Mouse (Mus musculus) hindbrain, embryonic 14.5 days (tissue): ENCODE measurements around the gene Cpeb3. TPM values are rescaled to one million over a fixed set of nuclear protein-coding genes. Genes with fewer than 3 reads are reported as not detected.

Source experiments
- ATAC-seq: fragments of 200-750 bp; cut with Nextera tagmentation; 2 replicates; pipeline ENCODE4 v1.8.0; 2017; ENCODE audit warnings: moderate number of reproducible peaks, mild to moderate bottlenecking, moderate TSS enrichment, moderate library complexity; ENCODE audit not compliant: low FRiP score
- DNase-seq: peaks from one replicate; pipeline ENCODE4 v3.0.0-alpha.2; 2015; ENCODE audit warnings: low spot score
- H3K27ac ChIP-seq: fragments of 300-500 bp; sonication (generic); 2 replicates; pipeline ENCODE4 v1.5.1; 2014; ENCODE audit warnings: mild to moderate bottlenecking, moderate library complexity
- H3K27me3 ChIP-seq: fragments of 300-500 bp; sonication (generic); 2 replicates; pipeline ENCODE4 v1.6.1; 2014; ENCODE audit warnings: mild to moderate bottlenecking, low read length, mixed read lengths; ENCODE audit not compliant: control insufficient read depth, insufficient read depth
- H3K36me3 ChIP-seq: fragments of 300-500 bp; sonication (generic); replicated peaks from 2 replicates; pipeline ENCODE4 v1.6.1; 2014; ENCODE audit not compliant: control insufficient read depth, insufficient read depth
- H3K4me1 ChIP-seq: fragments of 300-500 bp; sonication (generic); replicated peaks from 2 replicates; pipeline ENCODE4 v1.6.1; 2014; ENCODE audit warnings: antibody characterized with exemption, low read length, mixed read lengths; ENCODE audit not compliant: control insufficient read depth, insufficient read depth
- H3K4me2 ChIP-seq: fragments of 300-500 bp; sonication (generic); replicated peaks from 2 replicates; pipeline ENCODE4 v1.6.1; 2014; ENCODE audit warnings: mild to moderate bottlenecking, moderate library complexity
- H3K4me3 ChIP-seq: fragments of 300-500 bp; sonication (generic); replicated peaks from 2 replicates; pipeline ENCODE4 v1.5.1; 2014; ENCODE audit warnings: mild to moderate bottlenecking, low read length
- H3K9ac ChIP-seq: fragments of 300-500 bp; sonication (generic); 2 replicates; pipeline ENCODE4 v1.6.1; 2014
- H3K9me3 ChIP-seq: fragments of 300-500 bp; sonication (generic); 2 replicates; pipeline ENCODE4 v1.6.1; 2016; ENCODE audit warnings: low read length; ENCODE audit not compliant: control insufficient read depth
- WGBS: fragments of 180-500 bp; shearing (Covaris S2); extraction: QIAGEN DNeasy Blood & Tissue Kit; methylation state at CpG from one replicate; pipeline ENCODE4 v1.1.7; 2014; 5-methylcytosine and 5-hydroxymethylcytosine counted together
- polyA plus RNA-seq: library from polyadenylated mRNA; unstranded; fragments of >200 nt; fragmentation: Nextera tagmentation; extraction: Ambion mirVana; gene quantifications from 2 replicates; pipeline ENCODE4 v1.2.1, GENCODE M21; 2014

The Cpeb3 gene
- polyA plus RNA-seq, 1 experiment from 2014 or later = 10.8 TPM

- no peaks in the 10 kb centered on the region for H3K4me1 ChIP-seq
- no peak overlapping the region for H3K9ac ChIP-seq
- peaks cover 5% of the 10 kb centered on the region; the same call in 1 of the 2 replicates for H3K36me3 ChIP-seq
- DNase-seq (no peak), ATAC-seq (no peak)
- H3K27me3 ChIP-seq = no peaks in the 10 kb centered on the region
- 93% methylated on average over 6 of the region's 6 CpGs for WGBS
- no peak overlapping the region for H3K4me3 ChIP-seq
- no peak overlapping the region for H3K27ac ChIP-seq
- no peaks in the 10 kb centered on the region for H3K9me3 ChIP-seq
- no peak overlapping the region for H3K4me2 ChIP-seq
Observed at GRCm38 (mm10) chr19:37111831-37112230, 96.6 kb downstream of the Cpeb3 start.

- no peaks in the 10 kb centered on the region for H3K27me3 ChIP-seq
- no peak overlapping the region for H3K4me3 ChIP-seq
- no peak overlapping the region for H3K9ac ChIP-seq
- H3K9me3 ChIP-seq = no peaks in the 10 kb centered on the region
- DNase-seq = no peak
- H3K27ac ChIP-seq = no peak overlapping the region
- H3K4me2 ChIP-seq = no peak overlapping the region
- no peaks in the 10 kb centered on the region for H3K36me3 ChIP-seq
- no peaks in the 10 kb centered on the region for H3K4me1 ChIP-seq
- 85% methylated on average over 1 of the region's 1 CpGs for WGBS
- ATAC-seq = no peak
Observed at GRCm38 (mm10) chr19:37110494-37110893, 97.9 kb downstream of the Cpeb3 start.

DNA sequence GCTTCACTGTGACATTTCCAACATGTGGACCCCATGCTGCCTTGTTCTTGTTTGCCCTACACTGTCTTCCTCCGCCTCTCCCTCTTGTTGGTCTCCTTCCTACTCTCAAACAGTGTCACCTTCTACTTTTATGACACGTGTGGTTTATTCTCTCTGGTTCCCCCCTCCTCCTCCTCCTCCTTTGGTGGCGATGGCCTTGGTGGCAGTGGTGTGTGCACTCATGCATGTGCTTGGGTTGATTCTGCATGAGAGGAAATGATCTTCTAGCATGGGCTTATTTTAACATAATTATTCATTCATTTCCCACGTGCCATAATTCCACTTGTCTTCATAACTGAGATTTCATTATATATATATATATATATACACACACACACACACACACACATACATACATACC is 98.5 kb downstream of the Cpeb3 start:
- Histone ChIP-seq H3K4me3 (no peak overlapping the region), H3K9ac (no peak overlapping the region), H3K36me3 (no peaks in the 10 kb centered on the region), H3K4me2 (no peak overlapping the region), H3K9me3 (no peaks in the 10 kb centered on the region), H3K27me3 (no peaks in the 10 kb centered on the region), H3K27ac (no peak overlapping the region), H3K4me1 (no peaks in the 10 kb centered on the region)
- WGBS = 81% methylated on average over 4 of the region's 4 CpGs
- DNase-seq (no peak), ATAC-seq (no peak)

DNA sequence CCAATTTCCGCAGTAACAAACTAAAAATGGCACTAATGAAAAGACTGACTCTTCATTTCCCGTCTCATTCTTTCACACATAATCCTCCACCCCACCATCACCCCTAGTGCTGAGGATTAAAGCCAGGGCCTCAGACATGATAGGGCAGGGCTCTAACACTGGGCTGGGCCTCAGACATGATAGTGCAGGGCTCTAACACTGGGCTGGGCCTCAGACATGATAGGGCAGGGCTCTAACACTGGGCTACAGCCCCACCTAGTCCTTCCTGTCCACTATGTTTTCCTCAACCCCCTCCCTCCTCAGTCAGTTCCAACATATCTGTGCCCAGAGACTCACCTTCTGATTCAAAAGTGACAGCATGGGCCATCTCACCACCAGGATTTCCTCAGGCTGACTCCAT is 107.7 kb downstream of the Cpeb3 start:
- DNase-seq (no peak), ATAC-seq (no peak)
- Histone ChIP-seq H3K9me3 (no peaks in the 10 kb centered on the region), H3K4me1 (no peaks in the 10 kb centered on the region), H3K27ac (no peak overlapping the region), H3K27me3 (no peaks in the 10 kb centered on the region), H3K9ac (no peak overlapping the region), H3K4me3 (no peak overlapping the region), H3K4me2 (no peak overlapping the region), H3K36me3 (no peaks in the 10 kb centered on the region)
- WGBS = 84% methylated on average over 2 of the region's 2 CpGs

- H3K9me3 ChIP-seq = no peaks in the 10 kb centered on the region
- ATAC-seq = no peak
Observed at GRCm38 (mm10) chr19:37095666-37096330, 112.6 kb downstream of the Cpeb3 start.

GRCm38 (mm10) chr19:37093181-37093580 is 115.2 kb downstream of the Cpeb3 start:
- H3K4me1 ChIP-seq = peaks cover 14% of the 10 kb centered on the region; the same call in 1 of the 2 replicates
- peaks cover 2% of the 10 kb centered on the region; the same call in 1 of the 2 replicates for H3K36me3 ChIP-seq
- no peak overlapping the region for H3K4me2 ChIP-seq
- no peaks in the 10 kb centered on the region for H3K9me3 ChIP-seq
- H3K27me3 ChIP-seq = no peaks in the 10 kb centered on the region
- no peak overlapping the region for H3K27ac ChIP-seq
- ATAC-seq = no peak
- H3K9ac ChIP-seq = no peak overlapping the region
- DNase-seq = no peak
- H3K4me3 ChIP-seq = no peak overlapping the region
- WGBS = 94% methylated on average over 3 of the region's 3 CpGs

More at GRCm38 (mm10) chr19:37095666-37096330, 112.6 kb downstream of the Cpeb3 start:
- 76% methylated on average over 4 of the region's 4 CpGs for WGBS
- no peak overlapping the region for H3K9ac ChIP-seq
- no peak overlapping the region for H3K4me2 ChIP-seq
- no peak for DNase-seq
- no peaks in the 10 kb centered on the region for H3K27me3 ChIP-seq
- no peak overlapping the region for H3K27ac ChIP-seq
- H3K36me3 ChIP-seq = no peaks in the 10 kb centered on the region
- peaks cover 5% of the 10 kb centered on the region; the same call in 1 of the 2 replicates for H3K4me1 ChIP-seq
- H3K4me3 ChIP-seq = no peak overlapping the region

DNA sequence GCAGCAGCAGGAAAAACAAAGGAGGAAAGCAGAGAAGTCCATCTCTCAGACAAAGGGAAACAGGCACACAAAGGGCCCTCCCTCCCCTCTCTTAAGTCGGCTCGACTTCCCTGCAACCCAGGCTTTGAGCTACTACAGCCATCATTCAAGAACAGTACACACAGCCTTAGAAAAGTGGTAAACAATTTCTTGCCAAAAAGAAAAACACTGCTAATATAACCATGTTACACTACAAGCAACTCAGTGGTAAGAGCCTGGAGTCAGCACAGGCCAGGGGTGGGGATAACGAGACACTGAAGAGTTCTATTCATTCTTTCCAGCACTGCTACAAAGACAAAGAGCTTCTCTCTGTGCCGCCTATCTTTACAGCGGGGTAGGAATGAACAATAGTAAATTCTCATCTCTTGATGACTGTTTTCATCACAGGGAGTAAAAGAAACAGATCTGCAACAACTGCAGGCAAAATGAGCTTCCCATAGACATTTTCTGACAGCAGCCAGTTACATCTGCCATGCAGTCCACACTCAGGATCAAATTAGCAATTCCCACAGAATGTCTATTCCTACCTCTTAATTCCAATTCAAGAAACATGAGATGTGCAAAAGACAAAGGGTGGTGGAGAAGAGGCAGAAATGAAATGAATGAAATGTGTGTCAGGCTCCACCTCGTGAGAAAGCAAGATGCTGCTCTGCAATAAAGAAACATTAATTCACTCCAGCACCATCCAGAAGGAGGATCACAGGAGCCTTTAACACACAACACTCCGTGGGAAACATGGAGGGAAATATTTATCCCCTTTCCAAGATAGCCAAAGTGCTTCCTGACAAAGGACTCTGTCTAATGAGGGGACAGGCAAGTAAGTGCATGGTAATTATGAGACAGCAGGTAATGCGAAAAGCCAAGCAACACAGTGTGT is 118.0 kb downstream of the Cpeb3 start:
- H3K4me3 ChIP-seq = no peak overlapping the region
- H3K9ac ChIP-seq = peak overlapping the region; percentile 41
- H3K4me1 ChIP-seq = peaks cover 14% of the 10 kb centered on the region; the same call in 1 of the 2 replicates
- no peaks in the 10 kb centered on the region for H3K27me3 ChIP-seq
- no peak overlapping the region for H3K4me2 ChIP-seq
- WGBS = 15% methylated on average over 8 of the region's 8 CpGs
- ATAC-seq = peak; percentile 68; the same call in 1 of the 2 replicates
- H3K36me3 ChIP-seq = peaks cover 12% of the 10 kb centered on the region
- H3K27ac ChIP-seq = peak overlapping the region; percentile 82
- peak; percentile 44 for DNase-seq
- H3K9me3 ChIP-seq = no peaks in the 10 kb centered on the region

GRCm38 (mm10) chr19:37088043-37088748 is 120.2 kb downstream of the Cpeb3 start:
- Histone ChIP-seq H3K4me3 (no peak overlapping the region), H3K27ac (no peak overlapping the region), H3K4me1 (peaks cover 14% of the 10 kb centered on the region; the same call in 1 of the 2 replicates), H3K4me2 (no peak overlapping the region), H3K9me3 (no peaks in the 10 kb centered on the region), H3K36me3 (peaks cover 12% of the 10 kb centered on the region), H3K27me3 (no peaks in the 10 kb centered on the region), H3K9ac (no peak overlapping the region)
- DNase-seq = no peak
- 86% methylated on average over 8 of the region's 8 CpGs for WGBS
- no peak for ATAC-seq

GRCm38 (mm10) chr19:37084546-37084945 is 123.9 kb downstream of the Cpeb3 start:
- H3K9ac ChIP-seq = no peak overlapping the region
- no peak overlapping the region for H3K27ac ChIP-seq
- no peak overlapping the region for H3K4me2 ChIP-seq
- no peak overlapping the region for H3K4me3 ChIP-seq
- no peak for ATAC-seq
- no peaks in the 10 kb centered on the region for H3K9me3 ChIP-seq
- H3K4me1 ChIP-seq = no peaks in the 10 kb centered on the region
- H3K27me3 ChIP-seq = no peaks in the 10 kb centered on the region
- WGBS = 71% methylated on average over 3 of the region's 3 CpGs
- no peak for DNase-seq
- H3K36me3 ChIP-seq = peaks cover 12% of the 10 kb centered on the region
